ENCODE assay signal across 14 mouse cellular contexts in the genomic region with DNA sequence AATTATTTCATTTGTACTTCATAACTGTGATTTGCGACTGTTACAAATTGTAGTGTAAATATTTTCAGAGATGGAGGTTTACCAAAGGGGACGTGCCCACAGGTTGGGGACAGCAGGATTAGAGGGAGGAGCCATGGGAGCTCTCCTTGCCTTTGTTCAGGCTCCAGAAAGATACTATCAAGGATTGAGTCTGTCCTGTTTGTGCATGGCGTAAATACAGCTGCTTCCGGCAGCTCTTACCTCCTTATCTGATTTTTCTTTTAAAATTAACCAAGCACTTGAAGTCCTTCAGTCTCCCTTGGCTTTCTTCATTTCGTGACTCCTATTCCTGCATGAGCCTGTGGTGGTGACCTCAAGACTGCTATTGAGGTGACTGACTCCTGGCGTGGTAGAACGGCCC. TPM values are rescaled to one million over a fixed set of nuclear protein-coding genes. Genes with fewer than 3 reads are reported as not detected.
A peak's percentile ranks its signal among the peaks of the same experiment; 100 is the strongest.
DNase-seq lines count a peak whose midpoint lies in the region; ATAC-seq and TF ChIP-seq lines count a peak whose summit lies in the region.
"Had no signal": no experiment of that assay in that cellular context is flagged by ENCODE, and none has a peak within 500 bp of the region (broad histone marks: within the 10 kb centered on the region; RNA-seq: fewer than 3 reads in every experiment).

No protein-coding gene starts in this region.

- TF ChIP-seq EP300 in liver, postnatal 0 days (IDR thresholded peaks at IDR 0.05; ENCODE audit: low read depth), result no peak

- no peaks in the 10 kb centered on the region for H3K9me3 ChIP-seq in heart, embryonic 10.5 days
- H3K9me3 ChIP-seq in liver, postnatal 0 days (ENCODE audit: low read length), result no peaks in the 10 kb centered on the region
- no peaks in the 10 kb centered on the region for H3K9me3 ChIP-seq in hindbrain, embryonic 14.5 days (ENCODE audit: control insufficient read depth, low read length)
- H3K9me3 ChIP-seq: heart, embryonic 12.5 days; limb, embryonic 13.5 days had no signal

- no peak overlapping the region for H3K4me3 ChIP-seq in heart, embryonic 10.5 days
- H3K4me3 ChIP-seq in liver, postnatal 0 days (ENCODE audit: low read depth, low read length), result no peak overlapping the region
- H3K4me3 ChIP-seq in hindbrain, embryonic 14.5 days (replicated peaks; ENCODE audit: low read length), result no peak overlapping the region
- H3K4me3 ChIP-seq: gastrocnemius, adult 2 months; heart, embryonic 12.5 days; limb, embryonic 13.5 days had no signal

- peak overlapping the region; percentile 52; the same call in 1 of the 2 replicates for H3K27ac ChIP-seq in heart, embryonic 10.5 days
- peak overlapping the region; percentile 25; the same call in 1 of the 2 replicates for H3K27ac ChIP-seq in liver, postnatal 0 days (ENCODE audit: low read depth)
- peak overlapping the region; percentile 70; the same call in 1 of the 2 replicates for H3K27ac ChIP-seq in hindbrain, embryonic 14.5 days
- H3K27ac ChIP-seq: gastrocnemius, adult 2 months; limb, embryonic 13.5 days had no signal

- H3K9ac ChIP-seq in liver, postnatal 0 days (replicated peaks), result no peak overlapping the region
- H3K9ac ChIP-seq in hindbrain, embryonic 14.5 days, result no peak overlapping the region
- H3K9ac ChIP-seq: heart, embryonic 12.5 days; limb, embryonic 13.5 days had no signal

- WGBS in heart, embryonic 10.5 days, result 58% methylated on average over 7 of the region's 7 CpGs
- WGBS in liver, postnatal 0 days (ENCODE audit: insufficient replicate concordance), result 66% methylated on average over 7 of the region's 7 CpGs
- WGBS in hindbrain, embryonic 14.5 days, result 85% methylated on average over 7 of the region's 7 CpGs

- no peak overlapping the region for H3K4me2 ChIP-seq in liver, postnatal 0 days (ENCODE audit: low read depth, low read length)
- no peak overlapping the region for H3K4me2 ChIP-seq in hindbrain, embryonic 14.5 days (replicated peaks)
- H3K4me2 ChIP-seq: heart, embryonic 12.5 days; limb, embryonic 13.5 days had no signal

- peaks cover 20% of the 10 kb centered on the region; the same call in 1 of the 2 replicates for H3K36me3 ChIP-seq in heart, embryonic 10.5 days
- peaks cover 35% of the 10 kb centered on the region for H3K36me3 ChIP-seq in liver, postnatal 0 days (replicated peaks; ENCODE audit: insufficient read depth, low read length)
- peaks cover 33% of the 10 kb centered on the region for H3K36me3 ChIP-seq in hindbrain, embryonic 14.5 days (replicated peaks; ENCODE audit: control insufficient read depth, insufficient read depth)

- no peak for ATAC-seq in liver, postnatal 0 days
- no peak for ATAC-seq in hindbrain, embryonic 14.5 days (ENCODE audit: low FRiP score)
- ATAC-seq: inflammation-experienced regulatory T-cells, adult 6 months; Patski had no signal

- peaks cover 50% of the 10 kb centered on the region for H3K4me1 ChIP-seq in heart, embryonic 10.5 days
- H3K4me1 ChIP-seq in liver, postnatal 0 days (ENCODE audit: insufficient read depth), result peaks cover 40% of the 10 kb centered on the region
- H3K4me1 ChIP-seq in hindbrain, embryonic 14.5 days (replicated peaks; ENCODE audit: control insufficient read depth, insufficient read depth, low read length), result peaks cover 25% of the 10 kb centered on the region

- DNase-seq in heart, embryonic 10.5 days (ENCODE audit: low spot score), result no peak
- DNase-seq in heart, postnatal 4 days, result no peak
- DNase-seq in liver, postnatal 0 days, result no peak
- DNase-seq in liver, result no peak
- DNase-seq in hindbrain, embryonic 14.5 days (ENCODE audit: low spot score), result no peak
- peak; percentile 80 for DNase-seq in lung, postnatal 36 days
- DNase-seq in layer of hippocampus, postnatal 10 days (ENCODE audit: low spot score in 2 of 2), result no peak
- no peak for DNase-seq in cerebellum, adult 9-10 months
- DNase-seq: adrenal gland, adult 2 months had no signal

- no peak for TF ChIP-seq CTCF in liver, postnatal 0 days (IDR thresholded peaks at IDR 0.05; ENCODE audit: low read depth)

- no peaks in the 10 kb centered on the region for H3K27me3 ChIP-seq in heart, embryonic 10.5 days (ENCODE audit: insufficient read depth, poor library complexity, severe bottlenecking)
- no peaks in the 10 kb centered on the region for H3K27me3 ChIP-seq in liver, postnatal 0 days (ENCODE audit: insufficient read depth, low read length)
- no peaks in the 10 kb centered on the region for H3K27me3 ChIP-seq in hindbrain, embryonic 14.5 days (ENCODE audit: control insufficient read depth, insufficient read depth, low read length)
- H3K27me3 ChIP-seq: heart, embryonic 12.5 days; limb, embryonic 13.5 days; Patski had no signal

RNA-seq across cellular contexts. Expression of a gene that starts 26.5 kb away (rescaled TPM):
- polyA plus RNA-seq in heart, embryonic 10.5 days (2016; fragmentation: Nextera tagmentation; extraction: Ambion mirVana), result 4.7 and 5.4 TPM in 2 replicates
- total RNA-seq in heart, postnatal 4 days (2021), result 10 to 100 TPM; 24.7 to 27.2 TPM
- polyA plus RNA-seq in liver, postnatal 0 days (2015; fragmentation: Nextera tagmentation; extraction: Ambion mirVana), result 38.2 and 49.3 TPM in 2 replicates
- 25.1 and 26.8 TPM in 2 replicates for polyA plus RNA-seq in hindbrain, embryonic 14.5 days (2014; fragmentation: Nextera tagmentation; extraction: Ambion mirVana)
- total RNA-seq in layer of hippocampus, postnatal 10 days (2021), result 100 to 1,000 TPM in 1 of 2 experiments, 10 to 100 TPM in 1; 93.4 to 101 TPM
